Mouse (Mus musculus): Measurements from ENCODE around the gene Padi6. TPM values are rescaled to one million over a fixed set of nuclear protein-coding genes. Genes with fewer than 3 reads are reported as not detected.

Padi6 gene
- polyA plus RNA-seq, 1 experiment from 2014 or later = 0.11 TPM

DNA sequence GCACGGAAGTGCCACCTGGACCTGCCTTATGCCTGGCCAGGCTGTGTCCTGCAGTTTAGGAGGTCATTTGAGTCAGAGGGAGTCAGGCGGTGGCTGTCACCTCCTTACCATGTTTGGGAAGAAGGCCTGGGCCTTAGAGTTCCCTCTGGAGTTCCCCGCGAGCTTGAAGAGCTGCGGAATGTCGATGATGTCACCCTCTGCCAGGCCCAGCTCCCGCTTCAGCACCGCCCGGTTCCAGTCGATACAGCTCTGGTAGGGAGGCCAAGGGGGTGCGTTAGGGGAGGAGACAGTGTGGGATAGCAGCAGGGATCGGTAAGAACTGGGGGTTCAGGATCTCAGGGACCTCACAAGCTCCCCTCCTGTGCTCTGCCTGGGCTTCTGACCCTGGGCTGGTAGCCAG is 5.5 kb upstream of the Padi6 start:
- Histone ChIP-seq H3K36me3 (no peaks in the 10 kb centered on the region), H3K9ac (no peak overlapping the region), H3K4me1 (replicated peaks) (peaks cover 16% of the 10 kb centered on the region), H3K27ac (no peak overlapping the region; the same call in 1 of the 2 replicates), H3K4me2 (replicated peaks) (peak overlapping the region; percentile 28), H3K27me3 (replicated peaks) (no peaks in the 10 kb centered on the region), H3K4me3 (replicated peaks) (no peak overlapping the region), H3K9me3 (no peaks in the 10 kb centered on the region)
- ATAC-seq = peak; percentile 55
- 15% methylated on average over 12 of the region's 12 CpGs for WGBS

GRCm38 (mm10) chr4:140744654-140745053 is 2.2 kb upstream of the Padi6 start:
- no peak overlapping the region for H3K4me3 ChIP-seq (replicated peaks)
- H3K4me1 ChIP-seq (replicated peaks) = peaks cover 12% of the 10 kb centered on the region
- no peak overlapping the region for H3K4me2 ChIP-seq (replicated peaks)
- no peaks in the 10 kb centered on the region for H3K9me3 ChIP-seq
- no peak overlapping the region for H3K9ac ChIP-seq
- no peak for ATAC-seq
- no peaks in the 10 kb centered on the region for H3K36me3 ChIP-seq
- H3K27me3 ChIP-seq (replicated peaks) = no peaks in the 10 kb centered on the region
- 15% methylated on average over 3 of the region's 3 CpGs for WGBS
- no peak overlapping the region for H3K27ac ChIP-seq

DNA sequence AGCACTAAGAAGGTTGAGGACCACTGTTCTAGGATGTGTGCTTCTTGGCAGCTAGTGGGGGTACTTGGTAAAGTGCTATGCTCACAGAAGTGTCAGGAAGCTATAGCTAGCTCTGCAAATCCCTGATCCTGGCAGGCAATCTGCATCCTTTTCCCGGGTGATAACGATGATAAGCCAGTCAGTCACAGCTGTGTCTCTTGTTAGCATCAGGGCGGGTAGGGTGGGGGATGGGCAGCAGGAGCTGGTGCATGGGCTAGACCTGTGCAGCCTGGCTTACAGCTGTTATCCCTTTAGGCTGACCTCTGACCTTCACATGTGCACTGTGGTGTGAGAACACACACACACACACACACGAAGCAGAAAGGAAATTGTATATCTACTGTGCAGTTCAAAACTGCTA is 643 bp upstream of the Padi6 start:
- WGBS = 54% methylated on average over 4 of the region's 4 CpGs
- H3K9ac ChIP-seq = no peak overlapping the region
- H3K4me3 ChIP-seq (replicated peaks) = no peak overlapping the region
- no peaks in the 10 kb centered on the region for H3K27me3 ChIP-seq (replicated peaks)
- no peak overlapping the region for H3K4me2 ChIP-seq (replicated peaks)
- H3K27ac ChIP-seq = no peak overlapping the region
- peaks cover 7% of the 10 kb centered on the region for H3K4me1 ChIP-seq (replicated peaks)
- ATAC-seq = no peak
- no peaks in the 10 kb centered on the region for H3K36me3 ChIP-seq
- no peaks in the 10 kb centered on the region for H3K9me3 ChIP-seq

DNA sequence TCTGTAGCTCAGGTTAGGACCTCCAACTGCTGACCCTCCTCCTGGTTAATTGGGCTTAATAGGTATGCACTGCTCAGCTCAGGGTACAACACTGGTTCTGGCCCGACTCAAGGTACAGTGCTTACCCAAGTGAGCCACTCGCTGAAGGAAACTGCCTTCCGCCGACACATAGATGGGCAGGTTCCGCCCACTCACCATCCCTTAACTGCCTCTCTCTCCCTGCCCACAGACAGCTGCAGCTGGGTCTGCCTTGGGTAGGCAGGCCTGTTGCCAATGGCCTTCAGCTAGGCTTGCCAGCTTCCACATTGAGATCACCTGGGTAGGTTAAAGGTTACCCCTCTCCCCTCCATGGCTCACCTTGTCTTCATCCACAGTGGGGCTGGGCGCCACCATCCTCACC is 1.0 kb downstream of the Padi6 start:
- Histone ChIP-seq H3K27ac (no peak overlapping the region), H3K36me3 (no peaks in the 10 kb centered on the region), H3K9ac (no peak overlapping the region), H3K4me3 (replicated peaks) (no peak overlapping the region), H3K4me2 (replicated peaks) (no peak overlapping the region), H3K27me3 (replicated peaks) (no peaks in the 10 kb centered on the region), H3K9me3 (no peaks in the 10 kb centered on the region), H3K4me1 (replicated peaks) (no peaks in the 10 kb centered on the region)
- ATAC-seq = no peak
- 86% methylated on average over 6 of the region's 6 CpGs for WGBS

DNA sequence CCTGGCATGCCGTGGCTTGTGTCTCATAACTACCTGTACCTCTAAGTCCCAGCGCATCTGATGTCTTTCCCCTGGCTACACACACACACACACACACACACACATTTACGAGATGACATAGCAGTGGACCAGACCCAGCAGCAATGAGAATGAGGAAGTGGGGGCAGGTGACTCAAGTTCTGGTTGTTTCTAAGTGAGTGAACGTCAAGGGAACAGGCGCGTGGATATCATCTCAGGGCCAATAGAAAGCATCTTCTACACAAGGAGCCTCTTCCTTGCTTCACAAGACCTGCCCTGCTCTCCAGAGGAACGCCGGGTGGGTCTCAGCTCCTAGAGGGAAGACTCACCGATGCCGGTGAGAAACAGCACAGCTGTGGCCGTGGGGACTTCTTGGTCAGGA is 1.8 kb downstream of the Padi6 start:
- H3K27me3 ChIP-seq (replicated peaks) = no peaks in the 10 kb centered on the region
- H3K27ac ChIP-seq = no peak overlapping the region
- H3K9ac ChIP-seq = no peak overlapping the region
- no peaks in the 10 kb centered on the region for H3K9me3 ChIP-seq
- WGBS = 80% methylated on average over 11 of the region's 11 CpGs
- H3K36me3 ChIP-seq = no peaks in the 10 kb centered on the region
- ATAC-seq = no peak
- H3K4me3 ChIP-seq (replicated peaks) = no peak overlapping the region
- no peak overlapping the region for H3K4me2 ChIP-seq (replicated peaks)
- H3K4me1 ChIP-seq (replicated peaks) = no peaks in the 10 kb centered on the region

DNA sequence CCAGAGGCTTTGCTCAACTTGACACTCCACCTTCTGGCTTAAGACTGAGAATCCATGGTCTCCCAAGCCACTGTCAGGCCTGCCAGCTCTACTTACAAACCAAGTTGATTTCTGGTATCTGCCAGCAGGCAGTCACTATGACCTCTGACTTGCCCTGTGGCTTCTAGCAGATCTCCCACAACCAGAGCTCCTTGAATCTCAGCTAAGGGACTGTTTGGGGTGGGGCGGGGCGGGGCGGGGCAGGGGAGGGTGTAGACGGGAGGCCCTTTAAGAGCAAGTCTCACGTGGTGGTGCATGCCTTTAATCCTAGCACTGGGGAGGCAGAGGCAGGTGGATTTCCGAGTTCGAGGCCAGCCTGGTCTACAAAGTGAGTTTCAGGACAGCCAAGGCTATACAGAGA is 9.6 kb downstream of the Padi6 start:
- no peaks in the 10 kb centered on the region for H3K4me1 ChIP-seq (replicated peaks)
- ATAC-seq = peak; percentile 25; the same call in 1 of the 2 replicates
- WGBS = 64% methylated on average over 7 of the region's 7 CpGs

DNA sequence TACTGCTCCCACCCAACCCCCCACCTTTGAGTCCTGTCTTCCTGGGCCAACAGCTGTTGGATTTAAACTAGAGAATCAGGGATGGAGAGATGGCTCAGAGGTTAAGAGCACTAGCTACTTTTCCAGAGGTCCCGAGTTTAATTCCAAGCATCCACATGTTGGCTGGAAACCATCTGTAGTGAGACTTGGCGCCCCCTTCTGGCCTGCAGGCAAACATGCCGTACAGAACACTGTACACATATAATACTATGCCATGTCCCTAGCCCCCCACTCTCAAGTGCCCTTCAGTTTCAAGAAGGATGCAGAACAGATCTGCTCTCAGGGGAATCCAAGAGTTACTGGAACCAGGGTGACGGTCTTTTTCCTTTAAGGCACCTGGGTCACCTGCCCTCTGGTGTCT is 10.8 kb downstream of the Padi6 start:
- Histone ChIP-seq H3K4me1 (replicated peaks) (no peaks in the 10 kb centered on the region), H3K4me3 (replicated peaks) (no peak overlapping the region), H3K9me3 (no peaks in the 10 kb centered on the region), H3K27ac (no peak overlapping the region), H3K36me3 (no peaks in the 10 kb centered on the region), H3K9ac (no peak overlapping the region), H3K27me3 (replicated peaks) (no peaks in the 10 kb centered on the region), H3K4me2 (replicated peaks) (no peak overlapping the region)
- 81% methylated on average over 4 of the region's 4 CpGs for WGBS
- no peak for ATAC-seq

More for the DNA sequence above, 9.6 kb downstream of the Padi6 start:
- Histone ChIP-seq H3K4me3 (replicated peaks) (no peak overlapping the region), H3K36me3 (no peaks in the 10 kb centered on the region), H3K9ac (no peak overlapping the region), H3K27ac (no peak overlapping the region), H3K27me3 (replicated peaks) (no peaks in the 10 kb centered on the region), H3K9me3 (no peaks in the 10 kb centered on the region), H3K4me2 (replicated peaks) (no peak overlapping the region)

DNA sequence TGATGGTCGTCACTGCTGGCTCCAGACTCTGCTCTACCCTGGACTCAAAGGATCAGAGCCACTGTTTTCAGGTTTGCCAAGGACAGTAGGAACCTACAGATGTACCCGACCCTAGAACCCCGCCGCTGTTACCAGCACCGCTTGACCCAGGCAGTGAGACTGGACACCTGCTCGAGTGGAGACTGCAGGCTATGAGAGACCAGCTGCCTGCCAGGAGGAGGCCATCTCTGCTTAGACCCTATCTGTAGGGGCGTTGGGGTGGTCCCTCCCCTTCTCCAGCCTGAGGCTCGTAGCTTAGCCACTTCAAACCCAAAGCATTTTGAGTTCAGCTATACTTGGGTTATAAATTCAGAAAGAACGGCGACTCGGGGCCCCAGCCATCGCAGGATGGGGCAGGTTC is 15.5 kb downstream of the Padi6 start:
- H3K36me3 ChIP-seq = 0 out of 2 replicates have a peak, but pooled peaks cover 11% of the 10 kb centered on the region
- 86% methylated on average over 12 of the region's 12 CpGs for WGBS
- no peak overlapping the region for H3K4me2 ChIP-seq (replicated peaks)

GRCm38 (mm10) chr4:140724739-140725138 is 17.7 kb downstream of the Padi6 start:
- 62% methylated on average over 6 of the region's 6 CpGs for WGBS
- H3K4me1 ChIP-seq (replicated peaks) = no peaks in the 10 kb centered on the region
- H3K4me2 ChIP-seq (replicated peaks) = no peak overlapping the region
- no peak overlapping the region for H3K9ac ChIP-seq
- H3K27ac ChIP-seq = no peak overlapping the region
- peaks cover 31% of the 10 kb centered on the region for H3K36me3 ChIP-seq
- H3K4me3 ChIP-seq (replicated peaks) = no peak overlapping the region
- no peaks in the 10 kb centered on the region for H3K27me3 ChIP-seq (replicated peaks)
- H3K9me3 ChIP-seq = no peaks in the 10 kb centered on the region
- no peak for ATAC-seq

More for the DNA sequence above, 15.5 kb downstream of the Padi6 start:
- no peak for ATAC-seq
- H3K4me3 ChIP-seq (replicated peaks) = no peak overlapping the region
- H3K27me3 ChIP-seq (replicated peaks) = no peaks in the 10 kb centered on the region
- no peaks in the 10 kb centered on the region for H3K9me3 ChIP-seq
- H3K4me1 ChIP-seq (replicated peaks) = no peaks in the 10 kb centered on the region
- no peak overlapping the region for H3K27ac ChIP-seq
- H3K9ac ChIP-seq = no peak overlapping the region

- WGBS = 52% methylated on average over 5 of the region's 5 CpGs
- Histone ChIP-seq H3K27ac (no peak overlapping the region), H3K9ac (no peak overlapping the region), H3K36me3 (peaks cover 39% of the 10 kb centered on the region), H3K9me3 (no peaks in the 10 kb centered on the region), H3K27me3 (replicated peaks) (no peaks in the 10 kb centered on the region), H3K4me1 (replicated peaks) (no peaks in the 10 kb centered on the region), H3K4me2 (replicated peaks) (no peak overlapping the region), H3K4me3 (replicated peaks) (no peak overlapping the region)
- ATAC-seq = 0 out of 2 replicates have a peak, but pooled peaks have one; percentile 50
Measured at GRCm38 (mm10) chr4:140723801-140724200, 18.6 kb downstream of the Padi6 start.

DNA sequence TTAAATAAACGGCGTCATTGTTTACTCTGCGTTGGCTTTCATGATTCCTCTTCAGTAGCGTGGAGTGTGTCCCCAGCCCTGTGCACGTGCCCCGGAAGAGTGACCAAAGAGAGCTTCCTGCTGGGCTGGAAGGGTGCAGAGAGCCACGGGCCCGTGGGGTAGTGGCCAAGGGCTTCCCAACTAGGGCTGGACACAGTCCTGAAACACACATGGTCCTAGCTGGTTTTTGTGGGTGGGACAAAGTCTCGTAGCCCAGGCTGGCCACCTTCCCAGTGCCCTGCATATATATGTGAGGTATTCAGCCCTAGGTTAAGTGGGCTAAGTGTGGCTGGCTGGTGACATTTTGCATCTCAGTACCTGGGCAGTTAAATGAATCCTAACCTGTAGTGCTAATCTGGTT is 19.3 kb downstream of the Padi6 start:
- no peaks in the 10 kb centered on the region for H3K4me1 ChIP-seq (replicated peaks)
- no peak for ATAC-seq
- H3K9me3 ChIP-seq = no peaks in the 10 kb centered on the region
- H3K36me3 ChIP-seq = peaks cover 45% of the 10 kb centered on the region
- no peak overlapping the region for H3K9ac ChIP-seq
- no peak overlapping the region for H3K27ac ChIP-seq
- no peak overlapping the region for H3K4me3 ChIP-seq (replicated peaks)
- H3K4me2 ChIP-seq (replicated peaks) = no peak overlapping the region
- H3K27me3 ChIP-seq (replicated peaks) = no peaks in the 10 kb centered on the region
- 73% methylated on average over 9 of the region's 9 CpGs for WGBS

DNA sequence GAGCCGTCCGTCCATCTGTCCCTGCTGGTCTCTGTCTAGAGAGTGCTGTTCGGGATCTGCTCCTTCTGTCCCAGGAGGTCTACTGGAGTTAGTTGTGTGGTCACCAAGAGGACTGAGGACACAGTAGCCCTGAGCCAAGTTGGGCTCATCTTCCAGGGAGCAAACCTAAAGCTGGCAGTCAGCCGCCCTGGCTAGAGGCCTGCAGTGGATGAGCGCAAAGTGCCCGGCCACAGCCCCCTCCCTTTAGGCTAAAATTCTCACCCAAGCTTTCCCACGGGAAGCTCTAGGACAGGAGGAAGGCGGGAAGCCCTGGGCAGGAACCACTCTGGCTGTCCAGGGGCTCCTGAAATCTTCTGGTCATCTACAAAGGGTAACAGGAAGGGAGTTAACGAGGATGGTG is 19.7 kb downstream of the Padi6 start:
- H3K27ac ChIP-seq = no peak overlapping the region
- H3K4me3 ChIP-seq (replicated peaks) = no peak overlapping the region
- no peaks in the 10 kb centered on the region for H3K9me3 ChIP-seq
- WGBS = 79% methylated on average over 9 of the region's 9 CpGs
- no peak overlapping the region for H3K9ac ChIP-seq
- no peak overlapping the region for H3K4me2 ChIP-seq (replicated peaks)
- H3K36me3 ChIP-seq = peaks cover 50% of the 10 kb centered on the region
- no peak for ATAC-seq
- no peaks in the 10 kb centered on the region for H3K4me1 ChIP-seq (replicated peaks)
- no peaks in the 10 kb centered on the region for H3K27me3 ChIP-seq (replicated peaks)

GRCm38 (mm10) chr4:140721968-140722490 is 20.4 kb downstream of the Padi6 start:
- Histone ChIP-seq H3K9ac (no peak overlapping the region), H3K36me3 (peaks cover 53% of the 10 kb centered on the region)

More at GRCm38 (mm10) chr4:140721968-140722490, 20.4 kb downstream of the Padi6 start:
- Histone ChIP-seq H3K4me2 (replicated peaks) (no peak overlapping the region), H3K4me1 (replicated peaks) (no peaks in the 10 kb centered on the region), H3K27me3 (replicated peaks) (no peaks in the 10 kb centered on the region), H3K27ac (no peak overlapping the region), H3K4me3 (replicated peaks) (no peak overlapping the region), H3K9me3 (no peaks in the 10 kb centered on the region)
- 83% methylated on average over 20 of the region's 20 CpGs for WGBS
- no peak for ATAC-seq

Data from intestine, embryonic 15.5 days (tissue).